Mouse (Mus musculus) bone marrow, adult 2 months (tissue): ENCODE measurements around the gene Sbf2. TPM values are rescaled to one million over a fixed set of nuclear protein-coding genes. Genes with fewer than 3 reads are reported as not detected.

Source experiments
- H3K27ac ChIP-seq: fragments of 200-500 bp; 2 replicates; pipeline ENCODE4 v1.5.1; 2012; ENCODE audit warnings: low read depth, mild to moderate bottlenecking, control low read depth, inconsistent platforms, low read length; ENCODE audit not compliant: control insufficient read depth, poor library complexity, insufficient read depth
- H3K4me1 ChIP-seq: fragments of 200-500 bp; 2 replicates; pipeline ENCODE4 v1.6.1; 2011; ENCODE audit warnings: low read length; ENCODE audit not compliant: control insufficient read depth, insufficient read depth
- H3K4me3 ChIP-seq: fragments of 200-500 bp; replicated peaks from 2 replicates; pipeline ENCODE3; 2011; ENCODE audit warnings: mild to moderate bottlenecking, low read depth, low read length, control low read depth; ENCODE audit not compliant: control insufficient read depth
- CTCF ChIP-seq: fragments of 200-500 bp; IDR thresholded peaks from 2 replicates; pipeline ENCODE4 v1.5.1; 2011; ENCODE audit warnings: low read length, control low read depth; ENCODE audit not compliant: control insufficient read depth, insufficient read depth
- POLR2A ChIP-seq: fragments of 200-500 bp; IDR thresholded peaks from 2 replicates; pipeline ENCODE4 v1.6.1; 2011; ENCODE audit warnings: low read depth, mild to moderate bottlenecking, control low read depth, low read length, borderline replicate concordance; ENCODE audit not compliant: control insufficient read depth
- WGBS: fragments of 180-500 bp; shearing (Covaris S2); methylation state at CpG from one replicate; pipeline ENCODE4 v1.1.7; 2018; 5-methylcytosine and 5-hydroxymethylcytosine counted together
- polyA plus RNA-seq: library from polyadenylated mRNA; stranded (reverse); fragments of >200 nt; gene quantifications from 2 replicates; pipeline ENCODE4 v1.2.4, GENCODE M21; 2011; ENCODE audit warnings: low replicate concordance; ENCODE audit not compliant: missing spikeins, insufficient read depth, insufficient read length

The Sbf2 gene
- polyA plus RNA-seq, 1 experiment: 11.1 TPM

- H3K4me1 ChIP-seq: peaks cover 1% of the 10 kb centered on the region; the same call in 1 of the 2 replicates
- WGBS: 45% methylated on average over 4 of the region's 4 CpGs
- no peak overlapping the region for H3K27ac ChIP-seq
- no peak for TF ChIP-seq CTCF
- no peak for TF ChIP-seq POLR2A
- no peak overlapping the region for H3K4me3 ChIP-seq
Observed at GRCm38 (mm10) chr7:110261807-110262206, 352.9 kb downstream of the Sbf2 start.

GRCm38 (mm10) chr7:110259966-110260711 is 354.6 kb downstream of the Sbf2 start:
- TF ChIP-seq POLR2A (no peak), CTCF (no peak)
- no peak overlapping the region for H3K4me3 ChIP-seq
- WGBS: 31% methylated on average over 4 of the region's 4 CpGs
- H3K27ac ChIP-seq: peak overlapping the region; percentile 2; the same call in 1 of the 2 replicates
- peaks cover 1% of the 10 kb centered on the region; the same call in 1 of the 2 replicates for H3K4me1 ChIP-seq

- TF ChIP-seq POLR2A: no peak
- no peak for TF ChIP-seq CTCF
- H3K27ac ChIP-seq: no peak overlapping the region
- whole genome bisulfite sequencing: 80% methylated on average over 11 of the region's 11 CpGs
- H3K4me3 ChIP-seq: no peak overlapping the region
- H3K4me1 ChIP-seq: peaks cover 1% of the 10 kb centered on the region; the same call in 1 of the 2 replicates
Observed at GRCm38 (mm10) chr7:110258196-110258950, 356.3 kb downstream of the Sbf2 start.

Other genes starting within 250 kb of the Sbf2 start
- not detected in 2 replicates for gene Adm, start 12.7 kb upstream of the Sbf2 start, polyA plus RNA-seq
- gene Ampd3, start 153.3 kb upstream of the Sbf2 start, polyA plus RNA-seq: 25.5 and 36.5 TPM in 2 replicates
- gene Rnf141, start 229.5 kb upstream of the Sbf2 start, polyA plus RNA-seq: 24.6 and 29.9 TPM in 2 replicates
- gene Lyve1, start 248.3 kb upstream of the Sbf2 start, polyA plus RNA-seq: 4.1 TPM in 1 of 2 replicates, not detected in the other